Mouse (Mus musculus) G1E (cell line): Measurements from ENCODE around the gene Birc7. TPM values are rescaled to one million over a fixed set of nuclear protein-coding genes. Genes with fewer than 3 reads are reported as not detected.

ENCODE experiments used
- ATAC-seq: 2 replicates; pipeline ENCODE4 v1.8.0; 2016; ENCODE audit warnings: mild to moderate bottlenecking; ENCODE audit not compliant: insufficient number of reproducible peaks, poor library complexity, low FRiP score, severe bottlenecking; ENCODE audit errors: extremely low read depth
- DNase-seq: peaks from one replicate; pipeline ENCODE4 v3.0.0; 2012; ENCODE audit warnings: low spot score
- H3K27me3 ChIP-seq: 2 replicates; pipeline ENCODE4 v1.6.1; 2012; ENCODE audit warnings: mild to moderate bottlenecking, low read length, inconsistent platforms; ENCODE audit not compliant: insufficient read depth
- H3K36me3 ChIP-seq: replicated peaks from 2 replicates; pipeline ENCODE3; 2012; ENCODE audit warnings: mild to moderate bottlenecking, inconsistent platforms
- H3K4me1 ChIP-seq: 2 replicates; pipeline ENCODE4 v1.6.1; 2012; ENCODE audit warnings: low read depth, low read length, inconsistent platforms, mixed read lengths; ENCODE audit not compliant: insufficient read depth
- H3K4me3 ChIP-seq: 2 replicates; pipeline ENCODE4 v1.5.1; 2012; ENCODE audit warnings: low read depth, mild to moderate bottlenecking, inconsistent platforms, low read length, moderate library complexity, mixed read lengths
- H3K9me3 ChIP-seq: replicated peaks from 2 replicates; pipeline ENCODE4 v1.6.1; 2012; ENCODE audit warnings: inconsistent platforms
- CTCF ChIP-seq: IDR thresholded peaks from 2 replicates; pipeline ENCODE4 v1.5.1; 2012; ENCODE audit warnings: low read depth, low read length, inconsistent platforms, mixed read lengths
- GATA1 ChIP-seq: IDR thresholded peaks from 2 replicates; pipeline ENCODE4 v1.6.1; 2012; ENCODE audit warnings: borderline replicate concordance, low read length, inconsistent platforms, mixed read lengths
- GATA2 ChIP-seq: IDR thresholded peaks from 2 replicates; pipeline ENCODE4 v1.6.1; 2012; ENCODE audit warnings: low read depth, low read length, inconsistent platforms, borderline replicate concordance
- POLR2AphosphoS5 ChIP-seq: IDR thresholded peaks from 2 replicates; pipeline ENCODE4 v1.6.1; 2012; ENCODE audit warnings: low read depth, low read length, inconsistent platforms; ENCODE audit not compliant: insufficient replicate concordance
- TAL1 ChIP-seq: conservative IDR thresholded peaks from 2 replicates; pipeline ENCODE4 v1.6.1; 2012; ENCODE audit warnings: low read depth, low read length, inconsistent platforms, mixed read lengths
- polyA plus RNA-seq: library from polyadenylated mRNA; stranded (reverse); fragments of >175 nt; gene quantifications from 2 replicates; pipeline ENCODE4 v1.2.3, GENCODE M21; 2012
- total RNA-seq, 2 experiments: library from RNA; stranded (forward) in 1 of 2; stranded (reverse) in 1 of 2; fragments of 200-1000 nt in 1 of 2; fragments of >200 nt in 1 of 2; fragmentation: Nextera tagmentation in 1 of 2; gene quantifications; 2 replicates each; pipeline ENCODE4 v1.2.3; 2014 to 2017

The Birc7 gene
- total and polyA plus RNA-seq, 3 experiments = not detected

- no peaks in the 10 kb centered on the region for H3K9me3 ChIP-seq
- DNase-seq (no peak), ATAC-seq (no peak)
- H3K4me1 ChIP-seq = no peaks in the 10 kb centered on the region; the same call in 1 of the 2 replicates
- TF ChIP-seq GATA1 = no peak
- no peak for TF ChIP-seq POLR2AphosphoS5
- TF ChIP-seq CTCF = no peak
- TF ChIP-seq TAL1 = no peak
- no peak for TF ChIP-seq GATA2
- no peak overlapping the region for H3K4me3 ChIP-seq
- peaks cover 73% of the 10 kb centered on the region for H3K27me3 ChIP-seq
- no peaks in the 10 kb centered on the region for H3K36me3 ChIP-seq
Measured at GRCm38 (mm10) chr2:180952731-180953171, 23.9 kb downstream of the Birc7 start.

- no peak for DNase-seq
- Histone ChIP-seq H3K4me3 (no peak overlapping the region), H3K4me1 (no peaks in the 10 kb centered on the region; the same call in 1 of the 2 replicates), H3K9me3 (no peaks in the 10 kb centered on the region), H3K36me3 (no peaks in the 10 kb centered on the region), H3K27me3 (peaks cover 80% of the 10 kb centered on the region)
- TF ChIP-seq CTCF (no peak), GATA1 (no peak), GATA2 (no peak), POLR2AphosphoS5 (no peak)
- ATAC-seq = no peak
Measured at GRCm38 (mm10) chr2:180953638-180954037, 24.8 kb downstream of the Birc7 start.

- Histone ChIP-seq H3K4me1 (no peaks in the 10 kb centered on the region; the same call in 1 of the 2 replicates), H3K36me3 (no peaks in the 10 kb centered on the region), H3K9me3 (no peaks in the 10 kb centered on the region), H3K4me3 (no peak within 1 kb of the TSS), H3K27me3 (peaks cover 80% of the 10 kb centered on the region)
- ATAC-seq (no peak), DNase-seq (no peak)
- TF ChIP-seq CTCF (no peak), GATA2 (no peak), TAL1 (no peak), POLR2AphosphoS5 (no peak), GATA1 (no peak)
Measured at GRCm38 (mm10) chr2:180954061-180955047, 25.5 kb downstream of the Birc7 start, which contains the start of gene Nkain4. TSS of gene Nkain4 (minus strand) at chr2:180954699.

GRCm38 (mm10) chr2:180959605-180960004 lies 30.8 kb downstream of the Birc7 start:
- peaks cover 51% of the 10 kb centered on the region for H3K27me3 ChIP-seq
- no peaks in the 10 kb centered on the region for H3K36me3 ChIP-seq
- DNase-seq = no peak
- H3K4me3 ChIP-seq = no peak overlapping the region
- ATAC-seq = no peak
- H3K4me1 ChIP-seq = peaks cover 7% of the 10 kb centered on the region
- no peak for TF ChIP-seq TAL1
- TF ChIP-seq CTCF = no peak
- no peak for TF ChIP-seq POLR2AphosphoS5
- no peak for TF ChIP-seq GATA2
- TF ChIP-seq GATA1 = no peak
- H3K9me3 ChIP-seq = no peaks in the 10 kb centered on the region

GRCm38 (mm10) chr2:180960187-180960586 lies 31.4 kb downstream of the Birc7 start:
- peaks cover 45% of the 10 kb centered on the region for H3K27me3 ChIP-seq
- no peak for ATAC-seq

More at GRCm38 (mm10) chr2:180960187-180960586, 31.4 kb downstream of the Birc7 start:
- no peaks in the 10 kb centered on the region for H3K9me3 ChIP-seq
- peaks cover 10% of the 10 kb centered on the region for H3K4me1 ChIP-seq
- H3K4me3 ChIP-seq = no peak overlapping the region
- no peak for TF ChIP-seq GATA1
- TF ChIP-seq CTCF = no peak
- TF ChIP-seq GATA2 = no peak
- no peak for TF ChIP-seq TAL1
- TF ChIP-seq POLR2AphosphoS5 = no peak
- DNase-seq = no peak
- no peaks in the 10 kb centered on the region for H3K36me3 ChIP-seq
